Mouse (Mus musculus) embryonic facial prominence, embryonic 15.5 days (tissue): ENCODE measurements at regions not wholly inside any gene's neighbourhood (a gene's known extent, or its start where the extent isn't known, plus 50 kb on each side); places are given as distances from the start of the nearest gene placed in this dataset.

ENCODE experiments used
- ATAC-seq: fragments of 200-750 bp; cut with Nextera tagmentation; 2 replicates; pipeline ENCODE4 v1.8.0; 2017; ENCODE audit warnings: low read depth, moderate TSS enrichment; ENCODE audit not compliant: insufficient number of reproducible peaks, low FRiP score, low TSS enrichment
- H3K27ac ChIP-seq: fragments of 300-500 bp; sonication (generic); replicated peaks from 2 replicates; pipeline ENCODE4 v1.5.1; 2015; ENCODE audit warnings: mild to moderate bottlenecking, inconsistent platforms
- H3K27me3 ChIP-seq: fragments of 300-500 bp; sonication (generic); 2 replicates; pipeline ENCODE4 v1.6.1; 2015; ENCODE audit warnings: inconsistent platforms
- H3K36me3 ChIP-seq: fragments of 300-500 bp; sonication (generic); 2 replicates; pipeline ENCODE4 v1.6.1; 2015; ENCODE audit warnings: mild to moderate bottlenecking, inconsistent platforms
- H3K4me1 ChIP-seq: fragments of 300-500 bp; sonication (generic); 2 replicates; pipeline ENCODE4 v1.6.1; 2015; ENCODE audit warnings: inconsistent platforms
- H3K4me2 ChIP-seq: fragments of 300-500 bp; sonication (generic); replicated peaks from 2 replicates; pipeline ENCODE4 v1.6.1; 2015; ENCODE audit warnings: mild to moderate bottlenecking, inconsistent platforms
- H3K4me3 ChIP-seq: fragments of 300-500 bp; sonication (generic); replicated peaks from 2 replicates; pipeline ENCODE4 v1.5.1; 2015; ENCODE audit warnings: mild to moderate bottlenecking, inconsistent platforms
- H3K9ac ChIP-seq: fragments of 300-500 bp; sonication (generic); 2 replicates; pipeline ENCODE4 v1.6.1; 2015; ENCODE audit warnings: inconsistent platforms
- H3K9me3 ChIP-seq: fragments of 300-500 bp; sonication (generic); replicated peaks from 2 replicates; pipeline ENCODE4 v1.6.1; 2016; ENCODE audit warnings: inconsistent platforms
- WGBS: fragments of 180-500 bp; shearing (Covaris S2); methylation state at CpG from one replicate; pipeline ENCODE4 v1.1.7; 2015; 5-methylcytosine and 5-hydroxymethylcytosine counted together

GRCm38 (mm10) chr16:5501961-5502360 lies 246.2 kb upstream of the Eef2kmt start:
- Histone ChIP-seq H3K4me2 (no peak overlapping the region), H3K9me3 (no peaks in the 10 kb centered on the region), H3K27me3 (no peaks in the 10 kb centered on the region), H3K4me1 (no peaks in the 10 kb centered on the region), H3K27ac (no peak overlapping the region), H3K4me3 (no peak overlapping the region), H3K9ac (no peak overlapping the region), H3K36me3 (no peaks in the 10 kb centered on the region)
- WGBS: 73% methylated on average over 7 of the region's 7 CpGs
- no peak for ATAC-seq

DNA sequence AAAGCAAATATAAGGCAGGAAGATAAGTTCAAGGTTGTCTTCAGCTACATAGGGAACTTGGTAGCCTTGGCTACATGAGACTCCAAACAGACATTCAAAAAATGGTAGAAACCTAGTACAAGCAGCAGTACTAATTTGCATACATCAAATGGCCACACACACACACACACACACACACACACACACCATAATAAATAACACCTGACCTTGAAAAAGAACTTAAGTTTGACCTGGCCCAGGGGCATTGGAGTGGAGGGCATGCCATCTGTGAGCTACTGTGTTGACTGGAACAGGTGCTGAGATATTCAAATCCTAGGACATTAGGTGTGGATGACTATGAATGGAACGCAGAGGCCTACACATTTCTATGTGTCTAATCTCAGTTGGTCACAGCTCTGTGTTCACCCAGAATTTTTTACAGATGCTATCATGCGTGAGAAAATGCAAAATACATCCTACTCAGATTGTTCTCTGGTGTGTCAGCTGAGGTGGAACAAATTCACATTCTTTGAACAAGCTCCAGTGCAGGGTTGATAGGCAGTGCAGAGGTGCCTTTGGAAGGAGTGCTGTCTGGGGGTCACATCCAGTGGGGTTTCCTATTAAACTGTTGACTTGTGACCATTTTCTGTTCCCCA lies 240.4 kb upstream of the Eef2kmt start:
- ATAC-seq: no peak
- 56% methylated on average over 2 of the region's 2 CpGs for whole genome bisulfite sequencing

DNA sequence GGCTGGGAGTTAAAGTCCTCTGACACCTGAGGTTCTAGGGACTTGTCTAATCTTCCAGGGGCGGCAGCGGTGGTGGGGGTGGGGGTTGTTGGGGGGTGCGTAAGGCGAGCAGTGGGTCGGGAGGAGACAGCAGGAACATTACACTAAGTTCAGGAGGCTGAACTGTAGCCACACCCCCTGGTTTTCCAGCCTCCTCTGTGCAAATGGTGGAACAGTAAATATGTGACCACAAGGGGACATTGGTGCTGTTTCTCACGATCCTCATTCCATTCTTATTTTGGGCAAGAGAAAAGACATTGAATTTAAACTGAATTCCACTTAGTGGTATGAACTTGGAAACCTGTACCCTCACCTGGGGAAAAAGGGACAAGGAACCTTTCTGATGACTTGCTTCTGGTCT lies 237.6 kb upstream of the Eef2kmt start:
- Histone ChIP-seq H3K36me3 (no peaks in the 10 kb centered on the region), H3K4me3 (no peak overlapping the region), H3K27ac (no peak overlapping the region), H3K4me2 (no peak overlapping the region), H3K9me3 (no peaks in the 10 kb centered on the region), H3K27me3 (no peaks in the 10 kb centered on the region), H3K4me1 (peaks cover 3% of the 10 kb centered on the region; the same call in 1 of the 2 replicates), H3K9ac (no peak overlapping the region)
- 15% methylated on average over 6 of the region's 6 CpGs for WGBS
- no peak for ATAC-seq

More for the DNA sequence above, 240.4 kb upstream of the Eef2kmt start:
- Histone ChIP-seq H3K36me3 (no peaks in the 10 kb centered on the region), H3K9ac (no peak overlapping the region), H3K27ac (no peak overlapping the region), H3K9me3 (no peaks in the 10 kb centered on the region), H3K4me1 (peaks cover 3% of the 10 kb centered on the region; the same call in 1 of the 2 replicates), H3K4me2 (no peak overlapping the region), H3K27me3 (no peaks in the 10 kb centered on the region), H3K4me3 (no peak overlapping the region)

GRCm38 (mm10) chr16:5487259-5487658 lies 231.5 kb upstream of the Eef2kmt start:
- H3K27me3 ChIP-seq: no peaks in the 10 kb centered on the region
- H3K27ac ChIP-seq: no peak overlapping the region
- no peak overlapping the region for H3K9ac ChIP-seq
- H3K4me2 ChIP-seq: no peak overlapping the region
- no peak for ATAC-seq
- WGBS: 38% methylated on average over 3 of the region's 3 CpGs
- no peak overlapping the region for H3K4me3 ChIP-seq
- no peaks in the 10 kb centered on the region for H3K4me1 ChIP-seq
- H3K36me3 ChIP-seq: no peaks in the 10 kb centered on the region
- H3K9me3 ChIP-seq: no peaks in the 10 kb centered on the region

DNA sequence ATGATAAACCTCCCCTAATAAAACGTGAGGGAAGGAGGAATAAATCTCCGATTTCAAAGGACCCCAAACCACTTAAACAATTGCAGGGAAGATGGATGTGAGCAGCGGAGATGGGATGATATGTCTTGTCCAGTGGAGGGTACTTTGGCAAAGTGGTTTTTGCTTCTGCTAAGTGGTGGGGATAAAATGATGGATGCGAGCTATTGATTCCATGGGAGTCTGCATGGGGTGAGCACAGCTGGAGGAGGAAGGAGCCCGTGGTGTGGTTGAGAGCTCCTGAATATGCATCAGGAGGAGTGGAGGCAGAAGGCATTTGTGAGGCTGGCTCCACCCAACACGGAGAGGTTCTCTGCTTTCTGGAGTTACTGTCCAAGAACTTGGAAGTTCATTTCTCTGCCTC lies 227.6 kb upstream of the Eef2kmt start:
- Histone ChIP-seq H3K4me3 (no peak overlapping the region), H3K9ac (no peak overlapping the region), H3K27ac (no peak overlapping the region), H3K4me2 (no peak overlapping the region), H3K36me3 (no peaks in the 10 kb centered on the region), H3K9me3 (no peaks in the 10 kb centered on the region), H3K27me3 (no peaks in the 10 kb centered on the region), H3K4me1 (no peaks in the 10 kb centered on the region)
- WGBS: 33% methylated on average over 6 of the region's 6 CpGs
- no peak for ATAC-seq

DNA sequence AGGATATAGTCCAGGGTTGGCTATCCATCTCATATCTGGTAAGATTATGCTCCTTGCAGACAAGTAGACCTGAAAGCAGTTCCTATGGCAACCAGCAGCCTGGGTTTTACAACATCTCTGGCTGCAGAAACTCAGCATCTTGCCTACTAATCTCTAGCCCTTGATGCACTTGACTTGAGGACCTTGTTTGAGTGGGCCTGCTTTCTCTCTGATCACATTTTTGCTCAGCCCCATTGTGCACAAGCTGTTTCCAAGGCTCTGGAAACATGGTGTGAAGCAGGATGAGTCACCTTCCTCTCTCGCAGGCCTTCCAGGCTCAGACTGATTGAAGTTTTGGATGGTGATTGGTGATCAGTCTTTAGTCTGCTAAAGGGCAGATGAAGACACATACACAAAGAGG lies 224.4 kb upstream of the Eef2kmt start:
- peaks cover 7% of the 10 kb centered on the region; the same call in 1 of the 2 replicates for H3K4me1 ChIP-seq
- H3K36me3 ChIP-seq: no peaks in the 10 kb centered on the region
- H3K4me2 ChIP-seq: no peak overlapping the region
- no peak overlapping the region for H3K27ac ChIP-seq
- no peaks in the 10 kb centered on the region for H3K9me3 ChIP-seq
- H3K4me3 ChIP-seq: no peak overlapping the region
- H3K27me3 ChIP-seq: no peaks in the 10 kb centered on the region
- ATAC-seq: no peak
- H3K9ac ChIP-seq: no peak overlapping the region
- WGBS: 89% methylated on average over 1 of the region's 1 CpGs

- no peak for ATAC-seq
Observed at GRCm38 (mm10) chr16:5478970-5479369, 223.2 kb upstream of the Eef2kmt start.

GRCm38 (mm10) chr16:5471321-5471720 lies 215.5 kb upstream of the Eef2kmt start:
- no peaks in the 10 kb centered on the region for H3K9me3 ChIP-seq
- 19% methylated on average over 5 of the region's 5 CpGs for WGBS
- no peak overlapping the region for H3K27ac ChIP-seq
- peaks cover 19% of the 10 kb centered on the region for H3K4me1 ChIP-seq
- H3K4me3 ChIP-seq: no peak overlapping the region
- H3K9ac ChIP-seq: no peak overlapping the region
- no peak overlapping the region for H3K4me2 ChIP-seq
- H3K27me3 ChIP-seq: peaks cover 7% of the 10 kb centered on the region
- no peaks in the 10 kb centered on the region for H3K36me3 ChIP-seq
- ATAC-seq: no peak

More at GRCm38 (mm10) chr16:5478970-5479369, 223.2 kb upstream of the Eef2kmt start:
- Histone ChIP-seq H3K36me3 (no peaks in the 10 kb centered on the region), H3K27ac (no peak overlapping the region), H3K4me3 (no peak overlapping the region), H3K9ac (no peak overlapping the region), H3K4me1 (peaks cover 11% of the 10 kb centered on the region; the same call in 1 of the 2 replicates), H3K4me2 (no peak overlapping the region), H3K9me3 (no peaks in the 10 kb centered on the region), H3K27me3 (no peaks in the 10 kb centered on the region)

DNA sequence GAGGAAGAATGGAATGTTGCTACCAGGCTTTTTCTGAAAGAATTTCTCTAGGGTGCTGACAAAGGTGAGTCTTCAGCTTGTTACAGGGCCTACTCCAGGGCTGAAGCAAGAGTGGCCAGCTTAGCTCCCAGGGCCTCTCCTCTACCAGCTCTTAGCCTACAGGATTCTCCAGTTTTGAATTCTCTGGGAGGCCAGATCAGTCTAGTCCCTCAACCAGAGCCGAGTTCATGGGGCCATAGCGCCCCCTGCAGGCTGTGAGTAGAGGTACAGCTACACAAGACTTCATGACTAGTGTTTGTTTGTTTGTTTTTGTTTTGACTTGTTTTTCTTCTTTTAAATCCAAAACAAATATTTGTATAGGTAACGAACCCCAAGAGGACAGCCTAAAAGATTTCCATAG lies 211.8 kb upstream of the Eef2kmt start:
- H3K4me1 ChIP-seq: no peaks in the 10 kb centered on the region
- peaks cover 4% of the 10 kb centered on the region for H3K27me3 ChIP-seq
- no peak for ATAC-seq
- no peaks in the 10 kb centered on the region for H3K36me3 ChIP-seq
- H3K9me3 ChIP-seq: no peaks in the 10 kb centered on the region
- no peak overlapping the region for H3K27ac ChIP-seq
- no peak overlapping the region for H3K9ac ChIP-seq
- WGBS: 6% methylated on average over 3 of the region's 3 CpGs
- no peak overlapping the region for H3K4me2 ChIP-seq
- no peak overlapping the region for H3K4me3 ChIP-seq

- Histone ChIP-seq H3K4me3 (no peak overlapping the region), H3K27me3 (no peaks in the 10 kb centered on the region; the same call in 1 of the 2 replicates), H3K4me2 (no peak overlapping the region), H3K9ac (no peak overlapping the region), H3K4me1 (no peaks in the 10 kb centered on the region), H3K9me3 (no peaks in the 10 kb centered on the region), H3K27ac (no peak overlapping the region), H3K36me3 (no peaks in the 10 kb centered on the region)
- no peak for ATAC-seq
- 61% methylated on average over 2 of the region's 2 CpGs for WGBS
Observed at GRCm38 (mm10) chr16:5466760-5467159, 211.0 kb upstream of the Eef2kmt start.

DNA sequence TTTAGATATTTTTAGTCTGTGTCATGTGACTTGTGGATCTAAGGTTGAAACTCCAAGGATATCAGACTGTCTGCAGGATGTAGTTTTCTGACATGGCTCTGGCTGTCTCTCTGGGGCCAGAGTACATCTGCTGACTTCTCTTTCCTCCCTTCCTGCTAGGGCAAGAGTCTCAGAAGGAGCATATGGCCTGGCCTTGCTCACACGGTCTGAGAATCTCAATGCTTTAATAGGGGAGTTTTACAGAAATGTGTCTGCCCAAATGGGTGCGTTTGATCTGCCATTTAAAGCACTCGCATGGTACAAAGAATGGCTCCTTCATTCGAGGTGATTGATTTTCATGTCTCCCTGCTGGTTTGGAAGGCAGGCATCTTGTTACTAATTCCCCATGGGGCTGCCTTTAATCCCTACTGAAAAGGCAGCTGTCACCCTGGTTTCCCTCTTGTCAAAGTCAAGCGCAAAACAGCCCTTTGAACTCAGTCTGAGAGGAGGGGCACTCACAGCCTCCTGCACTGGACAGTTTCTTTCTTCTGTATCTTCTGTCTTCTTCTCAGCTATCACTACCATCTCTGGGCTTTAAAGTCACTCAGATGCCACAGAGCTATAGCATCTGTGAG lies 199.7 kb upstream of the Eef2kmt start:
- ATAC-seq: no peak

GRCm38 (mm10) chr16:5454243-5454642 lies 198.5 kb upstream of the Eef2kmt start:
- no peak for ATAC-seq
- Histone ChIP-seq H3K4me1 (no peaks in the 10 kb centered on the region), H3K4me3 (no peak overlapping the region), H3K27ac (no peak overlapping the region), H3K27me3 (no peaks in the 10 kb centered on the region), H3K4me2 (no peak overlapping the region), H3K9me3 (no peaks in the 10 kb centered on the region), H3K36me3 (no peaks in the 10 kb centered on the region), H3K9ac (no peak overlapping the region)
- 10% methylated on average over 6 of the region's 6 CpGs for WGBS

More for the DNA sequence above, 199.7 kb upstream of the Eef2kmt start:
- no peaks in the 10 kb centered on the region for H3K36me3 ChIP-seq
- no peaks in the 10 kb centered on the region for H3K9me3 ChIP-seq
- no peaks in the 10 kb centered on the region for H3K27me3 ChIP-seq
- no peak overlapping the region for H3K4me2 ChIP-seq
- no peak overlapping the region for H3K9ac ChIP-seq
- H3K4me1 ChIP-seq: no peaks in the 10 kb centered on the region
- H3K27ac ChIP-seq: no peak overlapping the region
- 15% methylated on average over 5 of the region's 5 CpGs for WGBS
- no peak overlapping the region for H3K4me3 ChIP-seq
